Comparison of ENCODE assay signal across 10 mouse cellular contexts in genomic region chr9:110329655-110330054, GRCm38 (mm10). TPM values are rescaled to one million over a fixed set of nuclear protein-coding genes. Genes with fewer than 3 reads are reported as not detected.
DNase-seq lines count a peak whose midpoint lies in the region; ATAC-seq lines count a peak whose summit lies in the region.
"Had no signal": no experiment of that assay in that cellular context is flagged by ENCODE, and none has a peak within 500 bp of the region (broad histone marks: within the 10 kb centered on the region; RNA-seq: fewer than 3 reads in every experiment).

No protein-coding gene starts in this region.

- H3K4me1 ChIP-seq in kidney, embryonic 16.5 days (ENCODE audit: insufficient read depth, low read length): peaks cover 7% of the 10 kb centered on the region
- peaks cover 9% of the 10 kb centered on the region for H3K4me1 ChIP-seq in midbrain, embryonic 16.5 days (ENCODE audit: control insufficient read depth, insufficient read depth, low read length)

- no peaks in the 10 kb centered on the region for H3K36me3 ChIP-seq in kidney, embryonic 16.5 days (ENCODE audit: insufficient read depth, low read length)
- H3K36me3 ChIP-seq in midbrain, embryonic 16.5 days (ENCODE audit: control insufficient read depth, insufficient read depth, low read length): no peaks in the 10 kb centered on the region

- no peaks in the 10 kb centered on the region for H3K9me3 ChIP-seq in kidney, embryonic 16.5 days (ENCODE audit: low read length)
- H3K9me3 ChIP-seq in midbrain, embryonic 16.5 days (replicated peaks; ENCODE audit: control insufficient read depth, low read length, poor library complexity, severe bottlenecking): no peaks in the 10 kb centered on the region

- no peak for ATAC-seq in kidney, embryonic 16.5 days (ENCODE audit: low FRiP score, low TSS enrichment)
- peak; percentile 19 for ATAC-seq in activated CD4-positive, CD25-positive, alpha-beta regulatory T cell, adult 4 months
- ATAC-seq in midbrain, embryonic 16.5 days: no peak
- ATAC-seq: Patski had no signal

- H3K27ac ChIP-seq in kidney, embryonic 16.5 days (ENCODE audit: low read length): no peak overlapping the region
- H3K27ac ChIP-seq in midbrain, embryonic 16.5 days (ENCODE audit: low read length): no peak overlapping the region

- DNase-seq in kidney, adult 8-10 months: peak; percentile 31 to 33
- DNase-seq in gastrocnemius, postnatal 14 days: peak; percentile 39
- peak; percentile 60 for DNase-seq in thymus, postnatal 0 days (ENCODE audit: low spot score)
- no peak for DNase-seq in retina, embryonic 14.5 days (ENCODE audit: low spot score)
- DNase-seq in neural tube, embryonic 10.5 days (ENCODE audit: extremely low spot score, low spot score): no peak
- DNase-seq: right cerebral cortex, postnatal 4 days had no signal

- H3K27me3 ChIP-seq in kidney, embryonic 16.5 days (ENCODE audit: insufficient read depth, low read length): no peaks in the 10 kb centered on the region
- H3K27me3 ChIP-seq in midbrain, embryonic 16.5 days (ENCODE audit: control insufficient read depth, insufficient read depth, low read depth, low read length): no peaks in the 10 kb centered on the region
- H3K27me3 ChIP-seq: Patski had no signal

- no peak overlapping the region for H3K4me2 ChIP-seq in kidney, embryonic 16.5 days (replicated peaks; ENCODE audit: low read depth, low read length)
- H3K4me2 ChIP-seq in midbrain, embryonic 16.5 days (ENCODE audit: low read length): no peak overlapping the region

- no peak overlapping the region for H3K9ac ChIP-seq in kidney, embryonic 16.5 days (replicated peaks; ENCODE audit: low read length)
- no peak overlapping the region for H3K9ac ChIP-seq in midbrain, embryonic 16.5 days (ENCODE audit: low read depth, low read length)

- H3K4me3 ChIP-seq in kidney, embryonic 16.5 days (ENCODE audit: low read length): no peak overlapping the region
- no peak overlapping the region for H3K4me3 ChIP-seq in midbrain, embryonic 16.5 days (ENCODE audit: low read depth, low read length)

- 80% methylated on average over 21 of the region's 21 CpGs for WGBS in kidney, embryonic 16.5 days
- WGBS in midbrain, embryonic 16.5 days: 82% methylated on average over 21 of the region's 21 CpGs

- intact Hi-C loops in gastrocnemius, postnatal 14 days (cut with DNase I; ENCODE audit: low total_unique reads): no loop called here

RNA-seq across cellular contexts. Expression of gene Scap, which starts 3.4 kb away (rescaled TPM):
- polyA plus RNA-seq in kidney, embryonic 16.5 days (2015; fragmentation: Nextera tagmentation; extraction: Ambion mirVana): 37.7 and 38.7 TPM in 2 replicates
- 10 to 100 TPM; 12.5 to 12.9 TPM for polyA plus RNA-seq in activated CD4-positive, CD25-positive, alpha-beta regulatory T cell, adult 4 months (2017; shearing (Covaris generic))
- 10 to 100 TPM; 24.1 to 26.1 TPM for total RNA-seq in gastrocnemius, postnatal 14 days (2021)
- 33.5 and 33.9 TPM in 2 replicates for polyA plus RNA-seq in thymus, postnatal 0 days (2015; fragmentation: Nextera tagmentation; extraction: Ambion mirVana)
- polyA plus RNA-seq in midbrain, embryonic 16.5 days (2015; fragmentation: Nextera tagmentation; extraction: Ambion mirVana): 57.4 and 64.5 TPM in 2 replicates

RNA-seq across cellular contexts. Expression of gene Elp6, which starts 24.7 kb away (rescaled TPM):
- 29.6 and 32.4 TPM in 2 replicates for polyA plus RNA-seq in kidney, embryonic 16.5 days (2015; fragmentation: Nextera tagmentation; extraction: Ambion mirVana)
- polyA plus RNA-seq in activated CD4-positive, CD25-positive, alpha-beta regulatory T cell, adult 4 months (2017; shearing (Covaris generic)): 10 to 100 TPM; 14.4 to 16.1 TPM
- total RNA-seq in gastrocnemius, postnatal 14 days (2021): 1 to 10 TPM; 2.5 to 3.9 TPM
- polyA plus RNA-seq in thymus, postnatal 0 days (2015; fragmentation: Nextera tagmentation; extraction: Ambion mirVana): 20.5 and 20.9 TPM in 2 replicates
- polyA plus RNA-seq in midbrain, embryonic 16.5 days (2015; fragmentation: Nextera tagmentation; extraction: Ambion mirVana): 39.4 and 41.0 TPM in 2 replicates

Comparison
In these comparisons a context has a peak if more than half of its experiments do, and no peak if none do; other contexts are left out.
1. DNase-seq: peak in kidney, adult 8-10 months (2 of 2), gastrocnemius, postnatal 14 days (single experiment) and thymus, postnatal 0 days (single experiment); none in retina, embryonic 14.5 days (single experiment) and neural tube, embryonic 10.5 days (single experiment).